Mouse (Mus musculus) small intestine, adult 2 months (tissue): ENCODE results near the gene Macrod1. TPM values are rescaled to one million over a fixed set of nuclear protein-coding genes. Genes with fewer than 3 reads are reported as not detected.

Source experiments
- H3K27ac ChIP-seq: fragments of 200-500 bp; 2 replicates; pipeline ENCODE4 v1.5.1; 2012; ENCODE audit warnings: low read depth, low read length, control low read depth, inconsistent platforms; ENCODE audit not compliant: insufficient read depth
- H3K27me3 ChIP-seq: fragments of 200-500 bp; 2 replicates; pipeline ENCODE4 v1.6.1; 2012; ENCODE audit warnings: mild to moderate bottlenecking, moderate library complexity, low read length, inconsistent platforms; ENCODE audit not compliant: control insufficient read depth, insufficient read depth
- H3K36me3 ChIP-seq: fragments of 200-500 bp; 2 replicates; pipeline ENCODE4 v1.6.1; 2012; ENCODE audit warnings: mild to moderate bottlenecking, low read length, control low read depth, inconsistent platforms; ENCODE audit not compliant: control insufficient read depth, insufficient read depth
- H3K4me1 ChIP-seq: fragments of 200-500 bp; 2 replicates; pipeline ENCODE4 v1.6.1; 2012; ENCODE audit warnings: low read length, inconsistent platforms, mixed read lengths; ENCODE audit not compliant: control insufficient read depth, insufficient read depth, insufficient read length
- H3K4me3 ChIP-seq: fragments of 200-500 bp; 2 replicates; pipeline ENCODE4 v1.5.1; 2012; ENCODE audit warnings: low read depth, mild to moderate bottlenecking, control low read depth, inconsistent platforms, low read length, moderate library complexity
- CTCF ChIP-seq: fragments of 200-500 bp; IDR thresholded peaks from 2 replicates; pipeline ENCODE4 v1.5.1; 2012; ENCODE audit warnings: low read depth, mild to moderate bottlenecking, control low read depth, inconsistent platforms, low read length, moderate library complexity, mixed read lengths; ENCODE audit not compliant: insufficient replicate concordance, insufficient read length; ENCODE audit errors: extremely low read depth
- POLR2A ChIP-seq: fragments of 200-500 bp; IDR thresholded peaks from 2 replicates; pipeline ENCODE4 v1.6.1; 2012; ENCODE audit warnings: low read depth, mild to moderate bottlenecking, control low read depth, inconsistent platforms, low read length, moderate library complexity
- WGBS: fragments of 180-500 bp; shearing (Covaris S2); methylation state at CpG from one replicate; pipeline ENCODE4 v1.1.7; 2018; 5-methylcytosine and 5-hydroxymethylcytosine counted together
- polyA plus RNA-seq: library from polyadenylated mRNA; depleted of rRNA; stranded (reverse); fragments of >200 nt; gene quantifications from 2 replicates; pipeline ENCODE4 v1.2.3, GENCODE M21; 2012

The Macrod1 gene
- polyA plus RNA-seq, 1 experiment, result 37.2 TPM

- Histone ChIP-seq H3K27ac (no peak overlapping the region), H3K4me3 (no peak overlapping the region), H3K36me3 (no peaks in the 10 kb centered on the region), H3K27me3 (no peaks in the 10 kb centered on the region), H3K4me1 (peaks cover 15% of the 10 kb centered on the region)
- no peak for TF ChIP-seq POLR2A
- TF ChIP-seq CTCF, result peak; percentile 43; the same call in 1 of the 2 replicates
- WGBS, result 39% methylated on average over 6 of the region's 6 CpGs
Measured at GRCm38 (mm10) chr19:7108114-7108905, 51.7 kb downstream of the Macrod1 start.

- no peaks in the 10 kb centered on the region for H3K27me3 ChIP-seq
- WGBS, result 58% methylated on average over 5 of the region's 5 CpGs
- H3K4me3 ChIP-seq, result no peak overlapping the region
- TF ChIP-seq POLR2A (no peak), CTCF (no peak)
- H3K36me3 ChIP-seq, result no peaks in the 10 kb centered on the region
- peaks cover 13% of the 10 kb centered on the region for H3K4me1 ChIP-seq
- no peak overlapping the region for H3K27ac ChIP-seq
Measured at GRCm38 (mm10) chr19:7110097-7110496, 53.5 kb downstream of the Macrod1 start.

- TF ChIP-seq CTCF (no peak; the same call in 1 of the 2 replicates), POLR2A (no peak)
- Histone ChIP-seq H3K27me3 (no peaks in the 10 kb centered on the region), H3K4me3 (no peak overlapping the region), H3K4me1 (peaks cover 13% of the 10 kb centered on the region), H3K27ac (no peak overlapping the region), H3K36me3 (no peaks in the 10 kb centered on the region)
- WGBS, result 23% methylated on average over 6 of the region's 6 CpGs
Measured at GRCm38 (mm10) chr19:7110875-7111274, 54.3 kb downstream of the Macrod1 start.

- no peak for TF ChIP-seq CTCF
- TF ChIP-seq POLR2A, result no peak
- WGBS, result 68% methylated on average over 6 of the region's 6 CpGs
- H3K4me1 ChIP-seq, result peaks cover 13% of the 10 kb centered on the region
- no peaks in the 10 kb centered on the region for H3K36me3 ChIP-seq
- H3K4me3 ChIP-seq, result no peak overlapping the region
- no peaks in the 10 kb centered on the region for H3K27me3 ChIP-seq
- no peak overlapping the region for H3K27ac ChIP-seq
Measured at GRCm38 (mm10) chr19:7111309-7111708, 54.7 kb downstream of the Macrod1 start.

GRCm38 (mm10) chr19:7111710-7112109, 55.1 kb downstream of the Macrod1 start:
- no peaks in the 10 kb centered on the region for H3K36me3 ChIP-seq
- peaks cover 13% of the 10 kb centered on the region for H3K4me1 ChIP-seq
- H3K27me3 ChIP-seq, result no peaks in the 10 kb centered on the region
- TF ChIP-seq POLR2A, result no peak
- no peak for TF ChIP-seq CTCF
- H3K27ac ChIP-seq, result no peak overlapping the region
- no peak overlapping the region for H3K4me3 ChIP-seq
- WGBS, result 94% methylated on average over 4 of the region's 4 CpGs

GRCm38 (mm10) chr19:7112628-7113027, 56.0 kb downstream of the Macrod1 start:
- H3K27ac ChIP-seq, result no peak overlapping the region
- no peak overlapping the region for H3K4me3 ChIP-seq
- no peaks in the 10 kb centered on the region for H3K36me3 ChIP-seq
- peaks cover 13% of the 10 kb centered on the region for H3K4me1 ChIP-seq
- no peaks in the 10 kb centered on the region for H3K27me3 ChIP-seq
- WGBS, result 88% methylated on average over 3 of the region's 3 CpGs
- TF ChIP-seq CTCF, result no peak
- TF ChIP-seq POLR2A, result no peak

GRCm38 (mm10) chr19:7113574-7113973, 57.0 kb downstream of the Macrod1 start:
- H3K27me3 ChIP-seq, result no peaks in the 10 kb centered on the region
- H3K27ac ChIP-seq, result no peak overlapping the region
- H3K4me1 ChIP-seq, result peaks cover 17% of the 10 kb centered on the region
- TF ChIP-seq CTCF (no peak), POLR2A (no peak)
- H3K4me3 ChIP-seq, result no peak overlapping the region
- no peaks in the 10 kb centered on the region for H3K36me3 ChIP-seq
- WGBS, result 85% methylated on average over 14 of the region's 14 CpGs
